Mouse (Mus musculus) forebrain, embryonic 16.5 days (tissue): ENCODE measurements around the gene Atp8b5. TPM values are rescaled to one million over a fixed set of nuclear protein-coding genes. Genes with fewer than 3 reads are reported as not detected.

Experiments
- ATAC-seq: fragments of 200-750 bp; cut with Nextera tagmentation; 2 replicates; pipeline ENCODE4 v1.8.0; 2017; ENCODE audit warnings: mild to moderate bottlenecking, moderate library complexity
- H3K27ac ChIP-seq: fragments of 300-500 bp; sonication (generic); 2 replicates; pipeline ENCODE4 v1.5.1; 2014; ENCODE audit warnings: low read length, control low read depth
- H3K27me3 ChIP-seq: fragments of 300-500 bp; sonication (generic); replicated peaks from 2 replicates; pipeline ENCODE4 v1.6.1; 2014; ENCODE audit warnings: low read length; ENCODE audit not compliant: control insufficient read depth, insufficient read depth
- H3K36me3 ChIP-seq: fragments of 300-500 bp; sonication (generic); 2 replicates; pipeline ENCODE4 v1.6.1; 2014; ENCODE audit not compliant: control insufficient read depth, insufficient read depth
- H3K4me1 ChIP-seq: fragments of 300-500 bp; sonication (generic); replicated peaks from 2 replicates; pipeline ENCODE4 v1.6.1; 2014; ENCODE audit warnings: low read length; ENCODE audit not compliant: control insufficient read depth, insufficient read depth
- H3K4me2 ChIP-seq: fragments of 300-500 bp; sonication (generic); 2 replicates; pipeline ENCODE4 v1.6.1; 2014; ENCODE audit warnings: mild to moderate bottlenecking, low read length, control low read depth
- H3K4me3 ChIP-seq: fragments of 300-500 bp; sonication (generic); replicated peaks from 2 replicates; pipeline ENCODE4 v1.5.1; 2014; ENCODE audit warnings: mild to moderate bottlenecking, low read length, control low read depth
- H3K9ac ChIP-seq: fragments of 300-500 bp; sonication (generic); replicated peaks from 2 replicates; pipeline ENCODE4 v1.6.1; 2014; ENCODE audit warnings: low read depth, low read length, control low read depth
- H3K9me3 ChIP-seq: fragments of 300-500 bp; sonication (generic); 2 replicates; pipeline ENCODE4 v1.6.1; 2016; ENCODE audit warnings: low read length; ENCODE audit not compliant: control insufficient read depth
- WGBS: fragments of 180-500 bp; shearing (Covaris S2); extraction: QIAGEN DNeasy Blood & Tissue Kit; methylation state at CpG from one replicate; pipeline ENCODE4 v1.1.7; 2014; 5-methylcytosine and 5-hydroxymethylcytosine counted together
- polyA plus RNA-seq: library from polyadenylated mRNA; unstranded; fragments of >200 nt; fragmentation: Nextera tagmentation; extraction: Ambion mirVana; gene quantifications from 2 replicates; pipeline ENCODE4 v1.2.1, GENCODE M21; 2015

The Atp8b5 gene
- polyA plus RNA-seq, 1 experiment from 2014 or later: 0.63 TPM

DNA sequence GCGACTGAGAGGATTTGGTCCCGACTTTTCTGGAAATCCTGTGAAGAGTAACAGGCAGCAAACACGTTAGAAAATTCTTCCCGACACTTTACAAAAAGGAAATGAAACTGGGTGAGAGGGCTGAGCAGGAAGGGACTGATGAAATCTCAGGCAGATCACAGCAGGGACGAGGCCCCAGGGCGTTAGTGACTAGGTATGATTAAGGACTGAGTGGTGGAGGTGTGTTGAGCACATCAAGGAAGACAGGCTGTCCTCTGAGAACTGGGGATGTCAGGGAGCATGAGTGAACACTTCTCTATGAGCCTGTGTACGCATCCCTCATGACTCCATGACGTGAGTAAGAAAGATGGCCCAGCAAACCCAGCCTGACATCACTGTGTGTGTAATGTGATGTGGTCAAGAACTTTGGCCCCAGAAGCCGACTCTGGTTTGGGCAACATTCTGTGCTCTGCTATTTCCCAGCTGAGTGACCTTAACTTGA, 152.9 kb downstream of the Atp8b5 start:
- Histone ChIP-seq H3K4me3 (no peak overlapping the region), H3K27ac (no peak overlapping the region), H3K4me1 (no peaks in the 10 kb centered on the region), H3K4me2 (no peak overlapping the region), H3K27me3 (peaks cover 2% of the 10 kb centered on the region; the same call in 1 of the 2 replicates), H3K36me3 (peaks cover 40% of the 10 kb centered on the region), H3K9ac (no peak overlapping the region), H3K9me3 (no peaks in the 10 kb centered on the region)
- no peak for ATAC-seq
- 77% methylated on average over 9 of the region's 9 CpGs for WGBS

GRCm38 (mm10) chr4:43420305-43420704, 153.3 kb downstream of the Atp8b5 start:
- Histone ChIP-seq H3K27me3 (peaks cover 2% of the 10 kb centered on the region; the same call in 1 of the 2 replicates), H3K36me3 (peaks cover 43% of the 10 kb centered on the region), H3K9ac (no peak overlapping the region), H3K27ac (no peak overlapping the region), H3K9me3 (no peaks in the 10 kb centered on the region), H3K4me1 (no peaks in the 10 kb centered on the region), H3K4me2 (no peak overlapping the region), H3K4me3 (no peak overlapping the region)
- ATAC-seq: peak; percentile 47
- 4% methylated on average over 6 of the region's 6 CpGs for WGBS

DNA sequence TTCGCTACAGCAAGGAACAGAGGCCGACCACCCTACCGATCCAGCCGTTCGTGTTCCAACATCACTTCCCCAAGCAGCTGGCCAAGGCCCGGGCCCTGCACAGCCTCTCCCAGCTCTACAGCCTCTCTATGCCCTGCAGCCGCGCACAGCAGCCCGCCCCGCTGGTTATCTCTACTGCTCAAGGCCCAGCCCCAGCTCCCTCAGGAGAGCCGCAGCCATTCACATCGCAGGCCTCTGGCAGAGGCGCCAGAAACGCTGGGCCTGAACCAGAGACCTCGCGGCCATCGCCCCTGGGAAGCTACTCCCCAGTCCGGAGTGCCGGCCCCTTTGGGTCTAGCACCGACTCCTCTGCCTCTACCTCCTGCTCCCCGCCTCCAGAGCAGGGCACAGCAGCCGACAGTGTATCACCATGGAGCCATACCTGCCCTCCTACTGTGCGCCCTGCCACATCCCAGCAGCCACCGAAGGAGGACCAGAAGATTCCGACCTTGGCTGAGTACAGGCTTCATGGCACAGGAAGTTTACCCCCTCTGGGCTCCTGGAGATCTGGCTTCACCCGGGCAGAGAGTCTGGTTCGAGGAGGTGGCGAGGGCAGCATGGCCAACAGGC, 154.8 kb downstream of the Atp8b5 start:
- H3K36me3 ChIP-seq: peaks cover 40% of the 10 kb centered on the region
- H3K4me3 ChIP-seq: no peak overlapping the region
- peaks cover 6% of the 10 kb centered on the region; the same call in 1 of the 2 replicates for H3K27me3 ChIP-seq
- H3K9ac ChIP-seq: no peak overlapping the region
- H3K9me3 ChIP-seq: no peaks in the 10 kb centered on the region
- H3K4me1 ChIP-seq: no peaks in the 10 kb centered on the region
- no peak for ATAC-seq
- no peak overlapping the region for H3K27ac ChIP-seq
- WGBS: 77% methylated on average over 28 of the region's 28 CpGs
- no peak overlapping the region for H3K4me2 ChIP-seq

Other genes starting within 250 kb of the Atp8b5 start
- 20.9 and 24.5 TPM in 2 replicates for gene Pigo, start 241.3 kb upstream of the Atp8b5 start, polyA plus RNA-seq
- gene Stoml2, start 235.4 kb upstream of the Atp8b5 start, polyA plus RNA-seq: 237 and 238 TPM in 2 replicates
- gene Fam214b, start 220.9 kb upstream of the Atp8b5 start, polyA plus RNA-seq: 39.2 and 48.2 TPM in 2 replicates
- gene Unc13b, start 208.2 kb upstream of the Atp8b5 start, polyA plus RNA-seq: 15.5 and 21.6 TPM in 2 replicates
- 64.6 and 74.8 TPM in 2 replicates for gene Rusc2, start 114.8 kb downstream of the Atp8b5 start, polyA plus RNA-seq
- gene Fam166b, start 162.0 kb downstream of the Atp8b5 start, polyA plus RNA-seq: 0.47 and 0.68 TPM in 2 replicates
- gene Tesk1, start 174.8 kb downstream of the Atp8b5 start, polyA plus RNA-seq: 7.5 and 8.6 TPM in 2 replicates
- gene Cd72, start 187.5 kb downstream of the Atp8b5 start, polyA plus RNA-seq: 3.6 and 6.5 TPM in 2 replicates
- gene Sit1, start 216.6 kb downstream of the Atp8b5 start, polyA plus RNA-seq: not detected in 2 replicates
- gene Ccdc107, start 225.7 kb downstream of the Atp8b5 start, polyA plus RNA-seq: 62.0 and 63.1 TPM in 2 replicates
- gene Arhgef39, start 232.5 kb downstream of the Atp8b5 start, polyA plus RNA-seq: 17.4 and 18.8 TPM in 2 replicates
- 0.16 and 0.20 TPM in 2 replicates for gene Car9, start 239.8 kb downstream of the Atp8b5 start, polyA plus RNA-seq